Mouse (Mus musculus) heart, postnatal 0 days (tissue): ENCODE measurements around the gene Asb6.

ENCODE experiments used
- CTCF ChIP-seq: IDR thresholded peaks from 2 replicates; pipeline ENCODE4 v1.5.1; 2016; ENCODE audit warnings: antibody characterized with exemption, control low read depth, low read depth
- EP300 ChIP-seq: IDR thresholded peaks from 2 replicates; pipeline ENCODE4 v1.6.1; 2016; ENCODE audit warnings: antibody characterized with exemption, low read depth

GRCm38 (mm10) chr2:30784078-30784994, 45.8 kb downstream of the Asb6 start:
- TF ChIP-seq EP300, result no peak
- TF ChIP-seq CTCF, result no peak
